Mouse (Mus musculus): ENCODE data around the gene Zfp984. TPM values are rescaled to one million over a fixed set of nuclear protein-coding genes. Genes with fewer than 3 reads are reported as not detected.
"Not testable (repeated sequence)": the region's sequence is repeated elsewhere in the genome, so short reads cannot be mapped to it uniquely, and the experiment has no call there.

Zfp984 gene
- 1 to 10 TPM; 1.8 to 3.0 TPM for total RNA-seq (2021)
- long read RNA-seq, partial matches to known transcripts, result 0 of 4 reads
- long read RNA-seq, other reads (novel, unspliced or antisense), result 4 of 4 reads

GRCm38 (mm10) chr4:147809292-147809965, at the start of gene Zfp984:
Gene Zfp984 (minus strand): TSS chr4:147809788.
- not testable (repeated sequence) for DNase-seq (ENCODE audit: low spot score in 2 of 2)

- no peak for DNase-seq (ENCODE audit: low spot score in 2 of 2)
Observed at GRCm38 (mm10) chr4:147850776-147851175, 41.2 kb upstream of the Zfp984 start.

- DNase-seq (ENCODE audit: low spot score in 2 of 2), result no peak
Observed at GRCm38 (mm10) chr4:147848584-147848991, 39.0 kb upstream of the Zfp984 start.

- DNase-seq (ENCODE audit: low spot score in 2 of 2), result peak; percentile 68 to 94
Observed at GRCm38 (mm10) chr4:147847614-147848583, 38.3 kb upstream of the Zfp984 start, which contains the start of gene Zfp933. Gene Zfp933 (minus strand): TSS chr4:147848366.

- DNase-seq (ENCODE audit: low spot score in 2 of 2), result no peak
Observed at GRCm38 (mm10) chr4:147842871-147843270, 33.3 kb upstream of the Zfp984 start.

GRCm38 (mm10) chr4:147839282-147839681, 29.7 kb upstream of the Zfp984 start:
- DNase-seq (ENCODE audit: low spot score in 2 of 2), result not testable (repeated sequence)

- no peak for DNase-seq (ENCODE audit: low spot score in 2 of 2)
Observed at GRCm38 (mm10) chr4:147824389-147824788, 14.8 kb upstream of the Zfp984 start.

- not testable (repeated sequence) for DNase-seq (ENCODE audit: low spot score in 2 of 2)
Observed at GRCm38 (mm10) chr4:147821414-147821813, 11.8 kb upstream of the Zfp984 start.

GRCm38 (mm10) chr4:147819659-147820058, 10.1 kb upstream of the Zfp984 start:
- not testable (repeated sequence) for DNase-seq (ENCODE audit: low spot score in 2 of 2)

GRCm38 (mm10) chr4:147814592-147815167, 5.1 kb upstream of the Zfp984 start:
- DNase-seq (ENCODE audit: low spot score in 2 of 2), result no peak

- DNase-seq (ENCODE audit: low spot score in 2 of 2), result no peak
Observed at GRCm38 (mm10) chr4:147813249-147813765, 3.7 kb upstream of the Zfp984 start.

- not testable (repeated sequence) for DNase-seq (ENCODE audit: low spot score in 2 of 2)
Observed at GRCm38 (mm10) chr4:147809966-147810304, 347 bp upstream of the Zfp984 start.

- not testable (repeated sequence) for DNase-seq (ENCODE audit: low spot score in 2 of 2)
Observed at GRCm38 (mm10) chr4:147808483-147808882, 1.1 kb downstream of the Zfp984 start.

- DNase-seq (ENCODE audit: low spot score in 2 of 2), result not testable (repeated sequence)
Observed at GRCm38 (mm10) chr4:147795308-147795707, 14.3 kb downstream of the Zfp984 start.

GRCm38 (mm10) chr4:147794026-147794665, 15.4 kb downstream of the Zfp984 start:
- DNase-seq (ENCODE audit: low spot score in 2 of 2), result not testable (repeated sequence)

GRCm38 (mm10) chr4:147793390-147793916, 16.1 kb downstream of the Zfp984 start:
- DNase-seq (ENCODE audit: low spot score in 2 of 2), result not testable (repeated sequence)

GRCm38 (mm10) chr4:147791729-147792128, 17.9 kb downstream of the Zfp984 start:
- not testable (repeated sequence) for DNase-seq (ENCODE audit: low spot score in 2 of 2)

GRCm38 (mm10) chr4:147746255-147746654, 63.3 kb downstream of the Zfp984 start:
- DNase-seq (ENCODE audit: low spot score in 2 of 2), result not testable (repeated sequence)

- not testable (repeated sequence) for DNase-seq (ENCODE audit: low spot score in 2 of 2)
Observed at GRCm38 (mm10) chr4:147738636-147739369, 70.8 kb downstream of the Zfp984 start.

All from layer of hippocampus, adult 18-20 months (tissue).